Comparison of ENCODE assay signal across 18 mouse cellular contexts in genomic region chr10:84542802-84543658, GRCm38 (mm10). TPM values are rescaled to one million over a fixed set of nuclear protein-coding genes. Genes with fewer than 3 reads are reported as not detected.
DNase-seq lines count a peak whose midpoint lies in the region; ATAC-seq and TF ChIP-seq lines count a peak whose summit lies in the region.
"Had no signal": no experiment of that assay in that cellular context is flagged by ENCODE, and none has a peak within 500 bp of the region (broad histone marks: within the 10 kb centered on the region; RNA-seq: fewer than 3 reads in every experiment).

No protein-coding gene starts in this region.

- no peak for ATAC-seq in forebrain, embryonic 14.5 days
- ATAC-seq in hematopoietic stem cell, adult 5-6 weeks (replicated peaks in 1 of 2; ENCODE audit: insufficient read depth in 1 of 2, low FRiP score in 2 of 2, low TSS enrichment in 1 of 2, low read depth in 1 of 2, poor library complexity in 2 of 2, severe bottlenecking in 2 of 2) = peak; percentile 37 to 52; a peak in 1 of 4 replicates
- ATAC-seq: Patski had no signal

- no peak for TF ChIP-seq POLR2A in cerebellum, adult 2 months (IDR thresholded peaks at IDR 0.05; ENCODE audit: borderline replicate concordance, insufficient read depth, low read length)

- no peaks in the 10 kb centered on the region for H3K36me3 ChIP-seq in forebrain, embryonic 14.5 days (ENCODE audit: control insufficient read depth, insufficient read depth, low read length)
- H3K36me3 ChIP-seq in forebrain, embryonic 10.5 days (replicated peaks) = no peaks in the 10 kb centered on the region
- H3K36me3 ChIP-seq: embryonic facial prominence, embryonic 10.5 days; forebrain, embryonic 12.5 days; hindbrain, embryonic 10.5 days had no signal

- no peak overlapping the region for H3K4me3 ChIP-seq in forebrain, embryonic 14.5 days (ENCODE audit: low read depth, low read length)
- H3K4me3 ChIP-seq in forebrain, embryonic 10.5 days = no peak overlapping the region
- H3K4me3 ChIP-seq in cerebellum, adult 2 months (replicated peaks; ENCODE audit: insufficient read depth, low read depth, low read length) = no peak overlapping the region
- H3K4me3 ChIP-seq: embryonic facial prominence, embryonic 10.5 days; forebrain, embryonic 12.5 days; hindbrain, embryonic 10.5 days; megakaryocyte, embryonic 14.5 days had no signal

- DNase-seq in forebrain, embryonic 14.5 days (ENCODE audit: low spot score) = peak; percentile 24
- DNase-seq in forebrain, embryonic 10.5 days (ENCODE audit: extremely low spot score, low spot score) = no peak
- peak; percentile 82 for DNase-seq in 416B (ENCODE audit: low read depth)
- DNase-seq in lung, postnatal 10 days = peak; percentile 25
- no peak for DNase-seq in cerebellum, adult 2 months
- DNase-seq in layer of hippocampus, adult 18-20 months (ENCODE audit: low spot score in 2 of 2) = no peak
- DNase-seq in layer of hippocampus, postnatal 14 days (ENCODE audit: low spot score in 2 of 2) = no peak
- DNase-seq: adrenal gland, adult 8-10 months; cerebellum, adult 11 months; heart, adult 18-20 months; kidney, adult 9 months; right cerebral cortex, postnatal 4 days had no signal

- 67% methylated on average over 11 of the region's 11 CpGs for WGBS in forebrain, embryonic 14.5 days
- 85% methylated on average over 11 of the region's 11 CpGs for whole genome bisulfite sequencing in forebrain, embryonic 10.5 days
- WGBS in cerebellum, adult 2 months = 88% methylated on average over 11 of the region's 11 CpGs

- no peaks in the 10 kb centered on the region for H3K9me3 ChIP-seq in forebrain, embryonic 14.5 days (replicated peaks; ENCODE audit: control insufficient read depth, low read length)
- H3K9me3 ChIP-seq in forebrain, embryonic 10.5 days = no peaks in the 10 kb centered on the region
- H3K9me3 ChIP-seq: embryonic facial prominence, embryonic 10.5 days; forebrain, embryonic 12.5 days; hindbrain, embryonic 10.5 days had no signal

- no peak for TF ChIP-seq CTCF in cerebellum, adult 2 months (IDR thresholded peaks at IDR 0.05; ENCODE audit: borderline replicate concordance, insufficient read depth, low read depth, low read length)

- no peak overlapping the region for H3K9ac ChIP-seq in forebrain, embryonic 14.5 days (ENCODE audit: low read length)
- H3K9ac ChIP-seq: forebrain, embryonic 12.5 days had no signal

- H3K4me2 ChIP-seq in forebrain, embryonic 14.5 days (ENCODE audit: low read length) = no peak overlapping the region
- H3K4me2 ChIP-seq: forebrain, embryonic 12.5 days had no signal

- H3K27ac ChIP-seq in forebrain, embryonic 14.5 days (ENCODE audit: low read depth, low read length) = no peak overlapping the region
- H3K27ac ChIP-seq in forebrain, embryonic 10.5 days = no peak overlapping the region
- no peak overlapping the region for H3K27ac ChIP-seq in cerebellum, adult 2 months (ENCODE audit: insufficient read depth, low read length)
- H3K27ac ChIP-seq: embryonic facial prominence, embryonic 10.5 days; forebrain, embryonic 12.5 days; hindbrain, embryonic 10.5 days had no signal

- no peaks in the 10 kb centered on the region for H3K4me1 ChIP-seq in forebrain, embryonic 14.5 days (ENCODE audit: control insufficient read depth, insufficient read depth, low read length)
- peaks cover 5% of the 10 kb centered on the region for H3K4me1 ChIP-seq in forebrain, embryonic 10.5 days
- H3K4me1 ChIP-seq in cerebellum, adult 2 months (ENCODE audit: control insufficient read depth, insufficient read depth, low read length) = no peaks in the 10 kb centered on the region
- H3K4me1 ChIP-seq: forebrain, embryonic 12.5 days had no signal

- no peaks in the 10 kb centered on the region for H3K27me3 ChIP-seq in forebrain, embryonic 14.5 days (replicated peaks; ENCODE audit: control insufficient read depth, insufficient read depth, low read length)
- H3K27me3 ChIP-seq in forebrain, embryonic 10.5 days (ENCODE audit: poor library complexity, severe bottlenecking) = no peaks in the 10 kb centered on the region
- no peaks in the 10 kb centered on the region for H3K27me3 ChIP-seq in cerebellum, adult 2 months (ENCODE audit: control insufficient read depth, insufficient read depth, low read length)
- H3K27me3 ChIP-seq: forebrain, embryonic 12.5 days; Patski had no signal

RNA-seq across cellular contexts. Expression of gene Ckap4, which starts 9.2 kb away (rescaled TPM):
- polyA plus RNA-seq in forebrain, embryonic 14.5 days (2014; fragmentation: Nextera tagmentation; extraction: Ambion mirVana) = 40.1 TPM in 2 replicates
- 50.5 and 50.7 TPM in 2 replicates for polyA plus RNA-seq in forebrain, embryonic 10.5 days (2016; fragmentation: Nextera tagmentation; extraction: Ambion mirVana)
- total RNA-seq in hematopoietic stem cell, adult 5-6 weeks (2017) = 30.3 and 46.7 TPM in 2 replicates
- 20.4 and 21.0 TPM in 2 replicates for polyA plus RNA-seq in cerebellum, adult 2 months (2012; rRNA removed)
- 10 to 100 TPM; 18.7 to 19.9 TPM for total RNA-seq in layer of hippocampus, adult 18-20 months (2021)
- 10 to 100 TPM; 25.3 to 26.8 TPM for total RNA-seq in layer of hippocampus, postnatal 14 days (2021)

RNA-seq across cellular contexts. Expression of gene Tcp11l2, which starts 33.4 kb away (rescaled TPM):
- 25.1 and 33.3 TPM in 2 replicates for polyA plus RNA-seq in forebrain, embryonic 14.5 days (2014; fragmentation: Nextera tagmentation; extraction: Ambion mirVana)
- 2.0 and 2.6 TPM in 2 replicates for polyA plus RNA-seq in forebrain, embryonic 10.5 days (2016; fragmentation: Nextera tagmentation; extraction: Ambion mirVana)
- total RNA-seq in hematopoietic stem cell, adult 5-6 weeks (2017) = 21.7 and 24.8 TPM in 2 replicates
- 34.6 and 38.8 TPM in 2 replicates for polyA plus RNA-seq in cerebellum, adult 2 months (2012; rRNA removed)
- total RNA-seq in layer of hippocampus, adult 18-20 months (2021) = 10 to 100 TPM; 24.7 to 30.3 TPM
- total RNA-seq in layer of hippocampus, postnatal 14 days (2021) = 10 to 100 TPM; 24.5 to 25.2 TPM

Comparison
In these comparisons a context has a peak if more than half of its experiments do, and no peak if none do; other contexts are left out.
1. DNase-seq: peak in forebrain, embryonic 14.5 days (single experiment), 416B (single experiment) and lung, postnatal 10 days (single experiment); none in forebrain, embryonic 10.5 days (single experiment), cerebellum, adult 2 months (0 of 2), layer of hippocampus, adult 18-20 months (0 of 2) and layer of hippocampus, postnatal 14 days (0 of 2).